Mouse (Mus musculus): ENCODE measurements around the gene Pex5l. TPM values are rescaled to one million over a fixed set of nuclear protein-coding genes. Genes with fewer than 3 reads are reported as not detected.

The Pex5l gene
- polyA plus RNA-seq, 2 experiments, result 0.04 TPM; not detected in 1

- H3K27ac ChIP-seq, result no peak overlapping the region
- H3K4me3 ChIP-seq (ENCODE audit: insufficient read depth in 1 of 2, low read depth in 2 of 2, low read length in 2 of 2), result no peak overlapping the region
- H3K36me3 ChIP-seq (replicated peaks; ENCODE audit: control insufficient read depth, insufficient read depth, low read depth), result no peaks in the 10 kb centered on the region
- H3K27me3 ChIP-seq (ENCODE audit: control insufficient read depth, insufficient read depth, low read length), result no peaks in the 10 kb centered on the region
- no peak for TF ChIP-seq EP300 (IDR thresholded peaks at IDR 0.05; ENCODE audit: low read depth)
- no peak for TF ChIP-seq CTCF (IDR thresholded peaks at IDR 0.05; ENCODE audit: low read depth)
- no peak overlapping the region for H3K9ac ChIP-seq (replicated peaks)
- DNase-seq (ENCODE audit: low read depth in 3 of 3, low spot score in 3 of 3) (no peak), ATAC-seq (ENCODE audit: insufficient read depth) (no peak)
- no peaks in the 10 kb centered on the region for H3K4me1 ChIP-seq (replicated peaks; ENCODE audit: control insufficient read depth in 2 of 2, insufficient read depth in 2 of 2, low read length in 1 of 2)
- H3K9me3 ChIP-seq (ENCODE audit: control insufficient read depth, low read length), result no peaks in the 10 kb centered on the region
- no peak overlapping the region for H3K4me2 ChIP-seq (ENCODE audit: low read depth)
- WGBS (ENCODE audit: insufficient replicate concordance), result 61% methylated on average over 4 of the region's 4 CpGs
These were observed 61.3 kb downstream of the Pex5l start for GRCm38 (mm10) chr3:33081793-33082192.

DNA sequence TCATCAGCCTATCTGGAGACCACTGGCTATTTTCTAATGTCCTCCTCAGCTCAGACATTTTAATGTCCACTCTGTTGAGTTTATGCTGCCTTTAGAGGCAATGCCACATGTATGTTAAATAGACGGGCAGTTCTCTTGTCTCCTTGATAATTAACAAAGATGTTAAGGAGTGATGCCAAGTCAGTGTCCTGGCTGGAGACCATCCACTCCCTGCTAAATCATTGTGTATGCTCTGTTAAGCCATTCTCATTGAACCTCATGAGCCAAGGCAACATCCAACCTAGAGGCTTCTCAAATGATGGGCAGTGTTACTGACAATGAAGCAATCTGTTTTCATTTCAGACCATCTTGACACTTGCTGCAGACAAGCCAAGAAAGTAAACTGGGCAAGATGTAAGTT, 63.4 kb downstream of the Pex5l start:
- no peaks in the 10 kb centered on the region for H3K36me3 ChIP-seq (replicated peaks; ENCODE audit: control insufficient read depth, insufficient read depth, low read depth)
- no peak for DNase-seq (ENCODE audit: low read depth in 3 of 3, low spot score in 3 of 3)
- no peak for ATAC-seq (ENCODE audit: insufficient read depth)
- no peak overlapping the region for H3K4me3 ChIP-seq (ENCODE audit: insufficient read depth in 1 of 2, low read depth in 2 of 2, low read length in 2 of 2)
- WGBS (ENCODE audit: insufficient replicate concordance), result 70% methylated on average over 1 of the region's 1 CpGs
- H3K9me3 ChIP-seq (ENCODE audit: control insufficient read depth, low read length), result no peaks in the 10 kb centered on the region
- no peak overlapping the region for H3K9ac ChIP-seq (replicated peaks)
- TF ChIP-seq EP300 (IDR thresholded peaks at IDR 0.05; ENCODE audit: low read depth) (no peak), CTCF (IDR thresholded peaks at IDR 0.05; ENCODE audit: low read depth) (no peak)
- H3K4me1 ChIP-seq (replicated peaks; ENCODE audit: control insufficient read depth in 2 of 2, insufficient read depth in 2 of 2, low read length in 1 of 2), result no peaks in the 10 kb centered on the region
- H3K4me2 ChIP-seq (ENCODE audit: low read depth), result no peak overlapping the region
- no peaks in the 10 kb centered on the region for H3K27me3 ChIP-seq (ENCODE audit: control insufficient read depth, insufficient read depth, low read length)
- H3K27ac ChIP-seq, result no peak overlapping the region

- ATAC-seq (ENCODE audit: insufficient read depth), result no peak
- Histone ChIP-seq H3K9me3 (ENCODE audit: control insufficient read depth, low read length) (no peaks in the 10 kb centered on the region), H3K27ac (no peak overlapping the region), H3K4me2 (ENCODE audit: low read depth) (no peak overlapping the region), H3K36me3 (replicated peaks; ENCODE audit: control insufficient read depth, insufficient read depth, low read depth) (no peaks in the 10 kb centered on the region), H3K27me3 (ENCODE audit: control insufficient read depth, insufficient read depth, low read length) (no peaks in the 10 kb centered on the region), H3K4me1 (replicated peaks; ENCODE audit: control insufficient read depth in 2 of 2, insufficient read depth in 2 of 2, low read length in 1 of 2) (no peaks in the 10 kb centered on the region), H3K4me3 (ENCODE audit: insufficient read depth in 1 of 2, low read depth in 2 of 2, low read length in 2 of 2) (no peak overlapping the region), H3K9ac (replicated peaks) (no peak overlapping the region)
- WGBS (ENCODE audit: insufficient replicate concordance), result 72% methylated on average over 3 of the region's 3 CpGs
- TF ChIP-seq CTCF (IDR thresholded peaks at IDR 0.05; ENCODE audit: low read depth) (no peak), EP300 (IDR thresholded peaks at IDR 0.05; ENCODE audit: low read depth) (no peak)
- DNase-seq (ENCODE audit: low read depth in 3 of 3, low spot score in 3 of 3), result no peak
These were observed 63.9 kb downstream of the Pex5l start for GRCm38 (mm10) chr3:33079171-33079570.

GRCm38 (mm10) chr3:33075696-33076095, 67.4 kb downstream of the Pex5l start:
- TF ChIP-seq CTCF (IDR thresholded peaks at IDR 0.05; ENCODE audit: low read depth) (no peak), EP300 (IDR thresholded peaks at IDR 0.05; ENCODE audit: low read depth) (no peak)
- Histone ChIP-seq H3K4me3 (ENCODE audit: insufficient read depth in 1 of 2, low read depth in 2 of 2, low read length in 2 of 2) (no peak overlapping the region), H3K9me3 (ENCODE audit: control insufficient read depth, low read length) (no peaks in the 10 kb centered on the region), H3K4me1 (replicated peaks; ENCODE audit: control insufficient read depth in 2 of 2, insufficient read depth in 2 of 2, low read length in 1 of 2) (no peaks in the 10 kb centered on the region), H3K27ac (no peak overlapping the region), H3K4me2 (ENCODE audit: low read depth) (no peak overlapping the region), H3K36me3 (replicated peaks; ENCODE audit: control insufficient read depth, insufficient read depth, low read depth) (no peaks in the 10 kb centered on the region), H3K27me3 (ENCODE audit: control insufficient read depth, insufficient read depth, low read length) (no peaks in the 10 kb centered on the region), H3K9ac (replicated peaks) (no peak overlapping the region)
- DNase-seq (ENCODE audit: low read depth in 3 of 3, low spot score in 3 of 3), result no peak
- ATAC-seq (ENCODE audit: insufficient read depth), result no peak
- WGBS (ENCODE audit: insufficient replicate concordance), result 48% methylated on average over 2 of the region's 2 CpGs

DNA sequence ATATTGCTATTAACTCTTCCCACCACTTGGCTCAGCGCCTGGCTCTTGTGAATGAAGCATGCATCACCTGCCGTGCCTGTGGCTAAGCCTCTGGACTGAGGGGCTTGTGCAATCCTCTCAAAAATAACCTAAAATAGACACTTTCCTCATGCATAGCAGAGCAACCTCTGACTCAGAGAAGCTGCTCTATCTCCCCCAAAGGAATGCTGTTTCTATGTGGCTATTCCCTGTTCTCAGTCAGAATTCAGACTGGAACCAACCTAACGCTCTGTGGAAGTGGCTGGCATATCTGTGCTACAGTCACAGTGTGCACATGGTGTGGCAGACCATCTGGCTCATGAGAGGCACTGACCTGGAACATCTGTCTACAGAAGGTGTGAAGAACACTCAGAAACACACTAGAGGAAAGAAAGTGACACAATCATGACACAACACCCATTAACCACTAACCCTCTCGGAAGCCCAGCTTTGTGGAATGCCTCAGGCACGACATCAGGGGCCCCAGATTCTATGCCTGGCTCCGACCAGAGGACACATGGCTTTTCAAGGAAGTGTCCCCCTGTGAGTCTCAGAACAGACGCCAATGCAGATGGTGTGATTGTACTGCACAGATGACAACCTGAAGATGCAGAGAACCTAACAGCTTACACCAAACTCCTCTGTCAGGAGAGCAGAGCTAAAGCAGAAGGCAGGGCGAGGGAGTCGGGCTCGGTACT, 68.6 kb downstream of the Pex5l start:
- Histone ChIP-seq H3K4me3 (ENCODE audit: insufficient read depth in 1 of 2, low read depth in 2 of 2, low read length in 2 of 2) (no peak overlapping the region), H3K9me3 (ENCODE audit: control insufficient read depth, low read length) (no peaks in the 10 kb centered on the region), H3K9ac (replicated peaks) (no peak overlapping the region), H3K4me2 (ENCODE audit: low read depth) (no peak overlapping the region), H3K27me3 (ENCODE audit: control insufficient read depth, insufficient read depth, low read length) (no peaks in the 10 kb centered on the region), H3K4me1 (replicated peaks; ENCODE audit: control insufficient read depth in 2 of 2, insufficient read depth in 2 of 2, low read length in 1 of 2) (no peaks in the 10 kb centered on the region), H3K36me3 (replicated peaks; ENCODE audit: control insufficient read depth, insufficient read depth, low read depth) (no peaks in the 10 kb centered on the region), H3K27ac (no peak overlapping the region)
- 48% methylated on average over 10 of the region's 10 CpGs for WGBS (ENCODE audit: insufficient replicate concordance)
- TF ChIP-seq EP300 (IDR thresholded peaks at IDR 0.05; ENCODE audit: low read depth), result no peak
- TF ChIP-seq CTCF (IDR thresholded peaks at IDR 0.05; ENCODE audit: low read depth), result no peak
- DNase-seq (ENCODE audit: low read depth in 3 of 3, low spot score in 3 of 3) (no peak), ATAC-seq (ENCODE audit: insufficient read depth) (no peak)

Data from liver, embryonic 14.5 days (tissue).